Mouse (Mus musculus) embryo, embryonic 10 days (tissue): ENCODE data around the gene Dexi.

ENCODE experiments used
- DNase-seq: peaks from one replicate; pipeline ENCODE4 v3.0.0-alpha.2; 2015; ENCODE audit warnings: low spot score

Gene Dexi

GRCm38 (mm10) chr16:10453872-10454582 is 88.8 kb downstream of the Dexi start:
- no peak for DNase-seq
